Mouse (Mus musculus): ENCODE results near the gene Rhobtb1. TPM values are rescaled to one million over a fixed set of nuclear protein-coding genes. Genes with fewer than 3 reads are reported as not detected.
A peak's percentile ranks its signal among the peaks of the same experiment; 100 is the strongest.

Gene Rhobtb1
- polyA plus RNA-seq, 1 experiment, result 7.5 TPM

DNA sequence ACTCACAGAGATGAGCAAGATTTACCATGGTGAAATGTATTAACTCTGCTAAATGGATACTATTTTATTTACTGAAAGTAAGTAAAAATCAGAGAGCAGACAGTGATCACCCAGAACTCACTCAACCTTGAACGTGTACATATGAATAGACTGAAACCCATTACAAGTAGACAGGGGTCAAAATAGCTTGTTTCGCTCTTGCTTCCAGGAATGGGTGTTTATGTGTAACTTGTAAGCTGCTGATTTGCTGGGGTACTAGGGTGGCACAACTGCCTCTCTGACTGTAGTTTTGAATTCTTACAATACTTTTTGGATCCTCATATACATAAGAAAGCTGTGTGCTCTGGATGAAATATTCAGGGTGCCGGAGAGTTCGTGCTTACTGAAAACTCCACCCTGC lies 93.9 kb downstream of the Rhobtb1 start:
- H3K4me3 ChIP-seq, result no peak overlapping the region
- no peaks in the 10 kb centered on the region for H3K27me3 ChIP-seq (ENCODE audit: control insufficient read depth, insufficient read depth, insufficient read length)

DNA sequence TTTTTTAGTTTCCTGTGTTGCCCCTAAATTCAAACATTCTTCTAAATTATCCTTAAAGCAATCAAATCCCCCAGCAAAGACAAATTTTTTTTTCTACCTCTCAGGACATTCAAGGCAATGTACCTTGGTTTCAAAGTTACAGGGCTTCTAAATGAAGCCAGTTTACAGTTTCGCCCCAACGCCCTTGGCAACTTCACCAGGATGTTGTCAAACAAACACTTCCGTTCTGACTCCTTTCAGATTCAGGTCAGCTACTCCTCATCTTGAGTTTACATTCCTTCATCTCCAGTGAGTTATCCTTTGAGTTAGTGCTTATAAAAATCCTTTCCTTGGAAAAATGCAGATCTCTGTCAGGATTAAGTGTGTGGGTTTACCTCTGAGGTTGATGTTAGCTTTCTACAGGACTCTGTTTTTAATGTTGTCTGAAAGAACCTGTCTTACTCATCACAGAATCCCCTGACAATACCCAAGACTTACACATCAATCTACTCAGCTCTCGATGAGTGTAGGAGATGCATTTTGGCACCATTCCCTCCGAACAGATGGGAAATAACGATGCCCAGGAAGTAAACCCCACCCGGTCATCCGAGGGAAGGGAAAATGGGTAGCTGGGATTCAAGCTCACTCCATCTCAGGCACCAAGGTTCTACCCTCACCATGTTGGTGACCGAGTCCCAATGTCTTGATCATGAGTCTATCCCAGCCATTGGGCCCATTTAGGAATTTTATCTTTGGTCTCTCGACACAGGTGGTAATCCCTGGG lies 94.9 kb downstream of the Rhobtb1 start:
- TF ChIP-seq CEBPB (IDR thresholded peaks at IDR 0.05; ENCODE audit: insufficient read depth, poor library complexity, severe bottlenecking) (no peak), TCF3 (IDR thresholded peaks at IDR 0.05; ENCODE audit: insufficient read length, low read depth) (no peak), SRF (IDR thresholded peaks at IDR 0.05; ENCODE audit: control insufficient read depth, insufficient read length, low read depth) (no peak), REST (IDR thresholded peaks at IDR 0.05; ENCODE audit: insufficient read depth, insufficient read length) (no peak), POLR2AphosphoS2 (IDR thresholded peaks at IDR 0.05; ENCODE audit: insufficient read length, low read depth) (no peak), TCF12 (IDR thresholded peaks at IDR 0.05; ENCODE audit: insufficient read depth, poor library complexity, severe bottlenecking) (no peak), POLR2A (IDR thresholded peaks at IDR 0.05; ENCODE audit: insufficient read length, low read depth) (no peak), MYOG (IDR thresholded peaks at IDR 0.05; ENCODE audit: control insufficient read depth in 1 of 3, insufficient read depth in 1 of 3, insufficient read length in 2 of 3, low read depth in 2 of 3) (no peak), MYOD1 (IDR thresholded peaks at IDR 0.05; ENCODE audit: control insufficient read depth in 1 of 3, insufficient read length in 2 of 3, low read depth in 2 of 3) (no peak), E2F4 (IDR thresholded peaks at IDR 0.05; ENCODE audit: insufficient read depth) (no peak)
- Histone ChIP-seq H3K4me3 (no peak overlapping the region), H3ac (ENCODE audit: control insufficient read depth, insufficient read length) (no peak overlapping the region), H3K27me3 (ENCODE audit: control insufficient read depth, insufficient read depth, insufficient read length) (no peaks in the 10 kb centered on the region), H3K4me2 (ENCODE audit: low read depth) (peak overlapping the region; percentile 56), H3K36me3 (ENCODE audit: control insufficient read depth, insufficient read depth) (no peaks in the 10 kb centered on the region), H3K79me2 (ENCODE audit: control insufficient read depth, insufficient read depth) (no peaks in the 10 kb centered on the region)

More for the DNA sequence above, 93.9 kb downstream of the Rhobtb1 start:
- no peak overlapping the region for H3ac ChIP-seq (ENCODE audit: control insufficient read depth, insufficient read length)
- no peaks in the 10 kb centered on the region for H3K36me3 ChIP-seq (ENCODE audit: control insufficient read depth, insufficient read depth)
- TF ChIP-seq POLR2A (IDR thresholded peaks at IDR 0.05; ENCODE audit: insufficient read length, low read depth) (no peak), SRF (IDR thresholded peaks at IDR 0.05; ENCODE audit: control insufficient read depth, insufficient read length, low read depth) (no peak)
- H3K4me2 ChIP-seq (ENCODE audit: low read depth), result no peak overlapping the region
- H3K79me2 ChIP-seq (ENCODE audit: control insufficient read depth, insufficient read depth), result no peaks in the 10 kb centered on the region

DNA sequence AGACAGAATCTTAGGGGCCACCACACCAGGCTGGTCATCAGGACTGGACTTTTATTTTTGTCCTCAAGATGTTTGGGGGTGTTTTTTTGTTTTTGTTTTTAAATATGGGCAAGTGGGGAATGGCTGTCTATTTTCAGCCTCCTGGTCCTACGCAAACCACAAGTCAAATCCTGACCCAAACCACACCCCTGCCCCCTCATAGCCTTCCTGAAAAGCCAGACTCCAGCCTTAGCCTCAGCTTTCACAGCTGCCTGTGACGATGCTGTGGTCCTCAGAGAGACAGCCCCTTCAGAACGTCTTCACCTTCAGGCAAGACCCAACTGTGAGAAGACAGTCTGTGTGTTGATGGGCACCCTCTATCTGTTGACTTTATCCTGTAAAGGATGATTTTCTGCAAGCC lies 95.5 kb downstream of the Rhobtb1 start:
- Histone ChIP-seq H3K36me3 (ENCODE audit: control insufficient read depth, insufficient read depth) (no peaks in the 10 kb centered on the region), H3K4me2 (ENCODE audit: low read depth) (peak overlapping the region; percentile 56), H3K4me3 (no peak overlapping the region), H3K27me3 (ENCODE audit: control insufficient read depth, insufficient read depth, insufficient read length) (no peaks in the 10 kb centered on the region), H3ac (ENCODE audit: control insufficient read depth, insufficient read length) (no peak overlapping the region), H3K79me2 (ENCODE audit: control insufficient read depth, insufficient read depth) (no peaks in the 10 kb centered on the region)
- TF ChIP-seq MAX (IDR thresholded peaks at IDR 0.05; ENCODE audit: low read depth) (no peak), MYOD1 (IDR thresholded peaks at IDR 0.05; ENCODE audit: control insufficient read depth in 1 of 3, insufficient read length in 2 of 3, low read depth in 2 of 3) (peak in 2 of 3 experiments; percentile 58 to 68), MYOG (IDR thresholded peaks at IDR 0.05; ENCODE audit: control insufficient read depth in 1 of 3, insufficient read depth in 1 of 3, insufficient read length in 2 of 3, low read depth in 2 of 3) (peak in 1 of 3 experiments; percentile 70)

DNA sequence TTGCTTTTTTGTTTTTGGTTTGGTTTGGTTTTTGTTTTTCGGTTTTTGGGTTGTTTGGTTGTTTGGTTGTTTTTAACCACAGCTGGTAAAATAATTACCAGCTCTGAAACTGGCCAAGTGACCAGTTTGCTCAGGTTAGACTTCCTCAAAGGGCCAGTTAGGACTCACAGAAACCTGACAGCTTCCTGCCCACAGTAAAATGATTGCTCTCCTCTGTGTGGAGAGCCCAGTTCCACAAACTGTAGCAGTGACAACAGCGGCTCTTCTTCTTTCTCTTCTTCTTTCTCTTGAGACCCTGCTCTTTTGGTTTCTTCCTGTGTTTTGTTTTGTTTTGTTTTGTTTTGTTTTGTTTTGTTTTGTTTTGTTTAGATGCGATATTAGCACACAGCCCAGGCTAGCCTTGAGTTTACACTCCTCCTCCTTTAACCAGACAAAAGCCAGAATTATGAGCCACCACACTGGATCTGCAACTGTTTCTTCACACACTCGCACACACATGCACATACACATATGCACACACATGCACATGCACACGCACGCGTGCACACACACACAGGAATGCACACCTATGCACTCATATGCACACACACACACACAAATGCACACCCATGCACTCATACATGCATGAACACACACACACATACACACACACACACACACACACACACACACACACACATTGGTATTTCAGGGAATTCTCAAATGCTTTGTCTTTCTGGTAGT lies 96.2 kb downstream of the Rhobtb1 start:
- Histone ChIP-seq H3K27me3 (ENCODE audit: control insufficient read depth, insufficient read depth, insufficient read length) (no peaks in the 10 kb centered on the region), H3ac (ENCODE audit: control insufficient read depth, insufficient read length) (no peak overlapping the region), H3K36me3 (ENCODE audit: control insufficient read depth, insufficient read depth) (no peaks in the 10 kb centered on the region), H3K4me3 (no peak overlapping the region), H3K4me2 (ENCODE audit: low read depth) (peak overlapping the region; percentile 56), H3K79me2 (ENCODE audit: control insufficient read depth, insufficient read depth) (no peaks in the 10 kb centered on the region)
- no peak for TF ChIP-seq POLR2AphosphoS2 (IDR thresholded peaks at IDR 0.05; ENCODE audit: insufficient read length, low read depth)
- no peak for TF ChIP-seq MYOG (IDR thresholded peaks at IDR 0.05; ENCODE audit: control insufficient read depth in 1 of 3, insufficient read depth in 1 of 3, insufficient read length in 2 of 3, low read depth in 2 of 3)
- no peak for TF ChIP-seq REST (IDR thresholded peaks at IDR 0.05; ENCODE audit: insufficient read depth, insufficient read length)
- no peak for TF ChIP-seq CEBPB (IDR thresholded peaks at IDR 0.05; ENCODE audit: insufficient read depth, poor library complexity, severe bottlenecking)
- no peak for TF ChIP-seq MYOD1 (IDR thresholded peaks at IDR 0.05; ENCODE audit: control insufficient read depth in 1 of 3, insufficient read length in 2 of 3, low read depth in 2 of 3)
- TF ChIP-seq TCF12 (IDR thresholded peaks at IDR 0.05; ENCODE audit: insufficient read depth, poor library complexity, severe bottlenecking), result no peak
- TF ChIP-seq MAX (IDR thresholded peaks at IDR 0.05; ENCODE audit: low read depth), result no peak
- TF ChIP-seq E2F4 (IDR thresholded peaks at IDR 0.05; ENCODE audit: insufficient read depth), result no peak
- no peak for TF ChIP-seq USF1 (IDR thresholded peaks at IDR 0.05; ENCODE audit: low read depth)
- TF ChIP-seq SRF (IDR thresholded peaks at IDR 0.05; ENCODE audit: control insufficient read depth, insufficient read length, low read depth), result no peak
- no peak for TF ChIP-seq POLR2A (IDR thresholded peaks at IDR 0.05; ENCODE audit: insufficient read length, low read depth)
- TF ChIP-seq TCF3 (IDR thresholded peaks at IDR 0.05; ENCODE audit: insufficient read length, low read depth), result no peak
